Mouse (Mus musculus): ENCODE measurements around the gene Bad. TPM values are rescaled to one million over a fixed set of nuclear protein-coding genes. Genes with fewer than 3 reads are reported as not detected.
A peak's percentile ranks its signal among the peaks of the same experiment; 100 is the strongest.
"Not testable (repeated sequence)": the region's sequence is repeated elsewhere in the genome, so short reads cannot be mapped to it uniquely, and the experiment has no call there.

The Bad gene
- total and polyA plus RNA-seq, 2 experiments from 2014 or later, result 46.8 to 60.7 TPM

DNA sequence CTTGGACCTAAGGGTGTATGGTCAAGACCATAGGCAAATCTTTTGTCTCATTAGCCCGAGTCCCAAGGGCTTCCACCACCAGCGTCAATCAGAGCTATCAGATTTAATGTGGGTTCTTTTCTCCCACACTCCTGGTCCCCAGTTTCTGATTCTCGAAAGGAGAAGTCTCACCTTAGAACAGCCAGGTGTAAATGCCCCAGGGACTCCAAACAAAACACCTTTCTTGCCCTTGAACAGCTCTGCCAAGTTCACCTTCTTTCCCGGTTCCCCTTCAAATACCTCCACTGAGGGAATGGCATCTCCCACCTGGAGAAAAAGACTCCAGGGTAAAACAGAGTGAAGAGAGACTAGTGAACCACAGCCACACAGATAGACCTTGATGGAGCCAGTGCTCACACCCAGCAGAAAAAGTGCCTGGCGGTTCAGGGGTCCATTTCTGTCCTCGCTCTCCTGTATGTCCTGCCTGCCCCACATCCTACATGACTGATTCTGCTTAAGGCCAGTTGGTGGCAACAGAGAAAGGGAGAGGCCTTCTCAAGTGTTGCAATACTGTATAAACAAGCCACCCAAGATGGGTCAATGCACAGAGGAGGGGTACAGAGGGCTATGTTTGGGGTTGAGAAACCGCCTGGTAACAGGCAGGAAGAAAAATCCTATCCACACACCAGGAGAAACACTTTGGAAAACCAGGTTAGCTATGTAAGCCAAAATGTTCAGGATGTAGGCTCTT lies 33.7 kb upstream of the Bad start:
- WGBS, result 78% methylated on average over 7 of the region's 7 CpGs
- Histone ChIP-seq H3K4me3 (ENCODE audit: low read depth, low read length) (peak overlapping the region; percentile 71), H3K9me3 (replicated peaks; ENCODE audit: control insufficient read depth, low read length) (no peaks in the 10 kb centered on the region), H3K4me2 (ENCODE audit: low read depth, low read length) (peak overlapping the region; percentile 73), H3K27me3 (ENCODE audit: control insufficient read depth, insufficient read depth, low read length) (no peaks in the 10 kb centered on the region), H3K9ac (replicated peaks; ENCODE audit: low read depth, low read length) (peak overlapping the region; percentile 66), H3K4me1 (ENCODE audit: control insufficient read depth, insufficient read depth) (peaks cover 12% of the 10 kb centered on the region), H3K27ac (ENCODE audit: low read depth) (no peak overlapping the region), H3K36me3 (replicated peaks; ENCODE audit: control insufficient read depth, insufficient read depth, low read length) (peaks cover 45% of the 10 kb centered on the region)
- ATAC-seq (ENCODE audit: insufficient read depth, low read depth) (no peak), DNase-seq (ENCODE audit: low spot score) (no peak)
- TF ChIP-seq CTCF (IDR thresholded peaks at IDR 0.05; ENCODE audit: low read depth) (no peak), EP300 (IDR thresholded peaks at IDR 0.05; ENCODE audit: low read depth) (no peak)

DNA sequence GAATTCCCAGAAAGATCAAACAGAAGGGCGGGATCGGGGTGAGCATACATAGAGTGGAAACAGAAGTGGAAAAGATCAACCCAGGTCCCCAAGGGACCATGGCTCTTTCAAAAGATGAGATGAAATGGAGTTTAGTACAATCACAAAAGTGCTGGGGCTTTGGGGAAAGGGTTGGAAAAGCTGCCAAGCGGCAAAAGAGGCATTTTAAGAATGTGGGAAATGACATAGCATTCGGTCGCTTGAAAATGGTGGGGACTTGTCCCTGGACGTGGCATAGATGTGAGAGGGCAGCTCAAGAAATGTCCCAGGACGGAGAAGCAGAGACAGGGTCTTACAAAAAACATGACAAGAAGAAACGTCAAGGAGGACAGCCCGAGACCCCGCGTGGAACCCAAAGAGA lies 32.6 kb upstream of the Bad start:
- 3% methylated on average over 11 of the region's 11 CpGs for WGBS
- TF ChIP-seq CTCF (IDR thresholded peaks at IDR 0.05; ENCODE audit: low read depth) (no peak), EP300 (IDR thresholded peaks at IDR 0.05; ENCODE audit: low read depth) (no peak)
- H3K9me3 ChIP-seq (replicated peaks; ENCODE audit: control insufficient read depth, low read length), result no peaks in the 10 kb centered on the region
- H3K4me1 ChIP-seq (ENCODE audit: control insufficient read depth, insufficient read depth), result peaks cover 12% of the 10 kb centered on the region
- H3K4me3 ChIP-seq (ENCODE audit: low read depth, low read length), result peak overlapping the region; percentile 71
- H3K4me2 ChIP-seq (ENCODE audit: low read depth, low read length), result peak overlapping the region; percentile 73
- no peak for DNase-seq (ENCODE audit: low spot score)
- ATAC-seq (ENCODE audit: insufficient read depth, low read depth), result peak; percentile 0
- no peaks in the 10 kb centered on the region for H3K27me3 ChIP-seq (ENCODE audit: control insufficient read depth, insufficient read depth, low read length)
- H3K36me3 ChIP-seq (replicated peaks; ENCODE audit: control insufficient read depth, insufficient read depth, low read length), result peaks cover 54% of the 10 kb centered on the region
- peak overlapping the region; percentile 99 for H3K27ac ChIP-seq (ENCODE audit: low read depth)
- peak overlapping the region; percentile 66 for H3K9ac ChIP-seq (replicated peaks; ENCODE audit: low read depth, low read length)

DNA sequence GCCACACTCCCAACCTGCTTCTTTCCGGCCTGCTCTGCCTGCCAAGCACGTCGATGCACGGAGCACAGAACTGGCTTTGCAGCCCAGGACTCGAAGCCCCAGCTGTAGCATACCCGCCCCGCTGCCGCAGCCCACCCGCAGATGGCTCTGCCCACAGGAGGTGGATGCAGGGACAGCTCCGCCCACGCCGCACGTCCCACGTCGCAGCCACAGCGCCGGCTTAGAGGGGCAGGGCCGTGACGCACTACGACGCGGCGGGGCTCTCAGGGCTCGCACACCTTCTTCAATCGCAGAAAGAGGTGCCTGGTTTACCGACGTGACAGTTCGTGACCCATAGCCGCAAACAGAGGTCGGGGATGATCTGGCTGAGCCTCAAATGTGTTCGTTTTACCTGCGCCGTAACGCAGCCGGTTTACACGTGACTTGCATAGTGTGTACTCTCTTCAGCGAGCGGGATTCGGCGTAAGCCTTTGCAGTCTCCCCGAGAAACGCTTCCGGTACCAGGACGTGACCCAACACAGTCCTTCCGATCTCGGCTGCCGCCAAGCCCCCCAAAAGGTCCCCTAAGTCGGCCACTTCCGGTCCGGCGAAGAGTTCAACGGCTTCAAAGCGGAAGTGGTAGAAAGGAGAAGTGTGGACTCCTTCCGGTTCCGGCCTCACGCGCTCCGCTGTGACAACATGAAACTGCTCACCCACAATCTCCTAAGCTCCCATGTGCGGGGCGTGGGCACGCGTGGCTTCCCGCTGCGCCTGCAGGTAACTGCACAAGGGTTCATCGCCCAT lies 32.0 kb upstream of the Bad start, which contains the start of the genes Trmt112 and Prdx5:
Trmt112 (plus strand) TSS at position 192 of the 783 bp plus-strand sequence.
Prdx5 (minus strand) TSS at position 600 of the 783 bp plus-strand sequence.
- Histone ChIP-seq H3K4me3 (ENCODE audit: low read depth, low read length) (peak within 1 kb of the TSS; percentile 71), H3K36me3 (replicated peaks; ENCODE audit: control insufficient read depth, insufficient read depth, low read length) (peaks cover 54% of the 10 kb centered on the region), H3K9me3 (replicated peaks; ENCODE audit: control insufficient read depth, low read length) (no peaks in the 10 kb centered on the region), H3K27me3 (ENCODE audit: control insufficient read depth, insufficient read depth, low read length) (no peaks in the 10 kb centered on the region), H3K4me2 (ENCODE audit: low read depth, low read length) (peak within 1 kb of the TSS; percentile 73), H3K27ac (ENCODE audit: low read depth) (peak within 1 kb of the TSS; percentile 99), H3K4me1 (ENCODE audit: control insufficient read depth, insufficient read depth) (peaks cover 12% of the 10 kb centered on the region), H3K9ac (replicated peaks; ENCODE audit: low read depth, low read length) (peak within 1 kb of the TSS; percentile 66)
- ATAC-seq (ENCODE audit: insufficient read depth, low read depth) (peak; percentile 90), DNase-seq (ENCODE audit: low spot score) (peak; percentile 95)
- TF ChIP-seq EP300 (IDR thresholded peaks at IDR 0.05; ENCODE audit: low read depth) (peak; percentile 84), CTCF (IDR thresholded peaks at IDR 0.05; ENCODE audit: low read depth) (peak; percentile 22)
- under 1% methylated on average over 65 of the region's 65 CpGs for WGBS

DNA sequence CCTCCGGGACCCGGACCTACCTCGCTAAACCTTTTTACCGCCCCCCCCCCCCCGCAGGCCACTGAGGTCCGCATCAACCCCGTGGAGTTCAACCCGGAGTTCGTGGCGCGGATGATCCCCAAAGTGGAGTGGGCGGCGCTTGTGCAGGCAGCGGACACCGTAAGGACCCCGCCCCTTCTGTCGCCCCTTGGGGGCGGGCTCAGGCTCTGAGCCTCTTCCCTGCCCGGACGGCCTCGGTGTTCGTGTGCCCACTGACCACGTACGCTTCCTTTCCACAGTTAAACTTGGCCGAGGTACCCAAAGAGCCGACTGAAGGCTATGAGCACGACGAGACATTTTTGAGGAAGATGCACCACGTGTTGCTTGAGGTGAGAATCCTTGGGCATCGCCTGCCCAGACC lies 31.4 kb upstream of the Bad start:
- H3K9ac ChIP-seq (replicated peaks; ENCODE audit: low read depth, low read length), result peak overlapping the region; percentile 66
- WGBS, result 1% methylated on average over 29 of the region's 30 CpGs
- H3K4me2 ChIP-seq (ENCODE audit: low read depth, low read length), result peak overlapping the region; percentile 73
- H3K9me3 ChIP-seq (replicated peaks; ENCODE audit: control insufficient read depth, low read length); H3K27me3 ChIP-seq (ENCODE audit: control insufficient read depth, insufficient read depth, low read length); DNase-seq (ENCODE audit: low spot score): not testable (repeated sequence)
- H3K36me3 ChIP-seq (replicated peaks; ENCODE audit: control insufficient read depth, insufficient read depth, low read length), result peaks cover 48% of the 10 kb centered on the region
- peak overlapping the region; percentile 71 for H3K4me3 ChIP-seq (ENCODE audit: low read depth, low read length)
- peaks cover 12% of the 10 kb centered on the region for H3K4me1 ChIP-seq (ENCODE audit: control insufficient read depth, insufficient read depth)
- H3K27ac ChIP-seq (ENCODE audit: low read depth), result peak overlapping the region; percentile 99
- peak; percentile 15 for ATAC-seq (ENCODE audit: insufficient read depth, low read depth)

DNA sequence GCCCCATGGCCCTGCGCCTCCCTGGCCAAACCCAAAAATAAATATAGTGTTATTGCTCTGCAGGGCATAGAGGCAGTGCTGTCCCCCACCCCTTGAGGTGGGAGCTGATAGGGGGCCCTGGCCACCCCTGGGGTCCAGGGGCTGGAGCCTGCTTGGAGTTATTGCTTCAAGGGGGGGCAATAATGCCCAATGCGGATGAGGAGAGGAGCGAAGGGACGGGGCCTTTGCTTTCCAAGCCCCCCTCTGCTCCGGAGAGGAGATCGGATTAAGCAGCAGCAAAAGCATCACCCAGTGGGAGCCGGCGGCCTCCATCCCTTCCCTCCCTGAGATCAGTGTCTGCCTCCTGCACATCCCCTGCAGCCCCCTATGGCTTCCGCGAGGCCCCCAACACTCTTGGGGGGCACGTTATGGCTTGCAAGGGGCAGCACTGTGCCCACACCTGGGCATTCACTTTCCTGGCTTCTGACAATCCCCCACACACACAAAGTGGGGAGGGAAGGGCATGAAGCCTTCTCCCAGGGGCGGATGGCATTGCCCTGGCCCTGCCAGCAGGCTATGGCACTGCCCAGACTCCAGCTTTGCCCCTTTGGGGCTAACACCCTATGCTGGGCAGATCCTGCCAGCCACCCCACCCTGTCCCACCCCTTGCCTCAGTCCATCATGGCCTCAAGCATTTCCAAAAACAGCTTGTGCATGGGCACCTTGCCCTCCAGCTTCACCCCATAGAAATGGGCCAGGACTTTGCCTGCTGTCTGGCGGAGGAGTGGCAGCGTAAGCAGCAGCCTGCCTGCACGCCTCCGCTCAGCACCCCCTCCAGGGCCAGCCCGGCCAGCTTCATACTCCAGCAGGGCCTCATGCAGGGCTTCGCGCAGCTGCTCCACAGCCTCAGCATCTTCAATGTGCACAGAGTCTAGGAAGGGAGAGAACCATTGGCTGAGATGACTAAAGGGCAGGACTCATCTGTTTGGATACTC lies 30.3 kb upstream of the Bad start:
- Histone ChIP-seq H3K4me3 (ENCODE audit: low read depth, low read length) (no peak overlapping the region), H3K27me3 (ENCODE audit: control insufficient read depth, insufficient read depth, low read length) (no peaks in the 10 kb centered on the region), H3K9ac (replicated peaks; ENCODE audit: low read depth, low read length) (no peak overlapping the region), H3K9me3 (replicated peaks; ENCODE audit: control insufficient read depth, low read length) (no peaks in the 10 kb centered on the region), H3K4me2 (ENCODE audit: low read depth, low read length) (peak overlapping the region; percentile 73; the same call in 1 of the 2 replicates), H3K27ac (ENCODE audit: low read depth) (no peak overlapping the region), H3K4me1 (ENCODE audit: control insufficient read depth, insufficient read depth) (peaks cover 12% of the 10 kb centered on the region), H3K36me3 (replicated peaks; ENCODE audit: control insufficient read depth, insufficient read depth, low read length) (peaks cover 38% of the 10 kb centered on the region)
- no peak for ATAC-seq (ENCODE audit: insufficient read depth, low read depth)
- WGBS, result 77% methylated on average over 19 of the region's 19 CpGs
- no peak for DNase-seq (ENCODE audit: low spot score)
- TF ChIP-seq EP300 (IDR thresholded peaks at IDR 0.05; ENCODE audit: low read depth) (no peak), CTCF (IDR thresholded peaks at IDR 0.05; ENCODE audit: low read depth) (no peak)

All from heart, postnatal 0 days (tissue).